Mouse (Mus musculus): ENCODE measurements around the gene Anapc13.

Gene Anapc13

DNA sequence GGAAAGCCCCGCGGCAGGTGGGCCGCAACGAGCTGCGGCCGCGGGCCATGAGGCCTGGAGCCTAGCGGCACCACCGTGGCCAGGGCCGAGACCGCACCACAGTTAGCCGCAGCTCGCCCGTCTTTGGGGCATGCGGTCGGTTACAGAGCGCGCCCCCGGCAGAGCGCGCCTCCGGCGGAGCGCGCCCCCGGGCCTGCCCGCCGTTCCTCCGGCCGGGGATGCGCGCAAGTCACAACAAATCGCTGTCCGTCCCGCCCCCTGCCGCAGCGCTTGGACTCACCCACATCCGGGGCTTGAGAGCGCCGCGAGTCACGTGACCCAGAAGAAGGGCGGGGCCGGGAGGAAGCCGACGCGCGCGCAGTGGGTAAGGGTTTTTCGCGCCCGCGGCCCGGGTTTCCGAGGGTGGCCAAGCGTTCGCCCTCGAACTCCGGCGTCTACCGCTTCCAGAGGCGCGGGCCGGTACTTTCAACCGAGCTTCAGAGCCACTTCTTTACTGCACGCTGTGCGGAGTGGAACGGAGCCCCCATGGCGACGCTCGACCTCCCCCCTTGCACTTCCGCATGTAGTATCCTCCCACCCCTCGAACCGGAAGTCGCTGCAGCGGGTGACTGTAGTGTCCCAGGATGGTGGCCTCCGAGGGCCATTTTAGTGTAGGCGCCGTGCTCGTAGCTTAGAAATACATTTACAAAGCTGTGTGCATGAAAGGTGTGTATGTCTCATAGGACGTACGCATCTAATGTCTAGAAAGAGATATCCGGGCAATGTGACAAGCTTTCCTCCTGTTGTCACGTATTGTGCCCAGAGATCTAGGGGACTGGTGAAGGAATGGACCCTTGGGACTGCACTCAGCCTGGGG lies at the start of gene Anapc13, which contains the start of gene Cep63:
Gene Anapc13, plus strand, starts transcription at position 314 of the 856 bp plus-strand sequence.
Gene Cep63, minus strand, starts transcription at position 552 of the 856 bp plus-strand sequence.
- peak; percentile 99 for DNase-seq

DNA sequence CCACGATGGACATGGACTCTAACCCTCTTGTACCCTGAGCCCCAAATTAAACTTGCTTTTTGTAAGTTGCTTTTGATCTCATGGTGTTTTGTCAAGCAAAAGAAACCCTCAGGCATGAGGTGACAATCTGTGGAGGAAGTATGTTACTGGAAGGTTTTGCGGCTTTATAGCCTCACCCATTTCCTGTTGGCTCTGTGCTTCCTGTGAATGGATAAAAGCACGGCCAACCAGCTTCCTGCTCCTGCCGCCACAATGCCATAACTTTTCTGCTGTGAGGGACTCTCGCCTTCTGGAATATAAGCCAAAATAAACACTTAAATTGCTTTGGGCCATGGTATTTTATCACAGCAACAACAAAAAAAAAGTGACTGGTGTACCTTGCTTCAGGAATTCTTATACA lies 48.6 kb upstream of the Anapc13 start:
- no peak for DNase-seq

DNA sequence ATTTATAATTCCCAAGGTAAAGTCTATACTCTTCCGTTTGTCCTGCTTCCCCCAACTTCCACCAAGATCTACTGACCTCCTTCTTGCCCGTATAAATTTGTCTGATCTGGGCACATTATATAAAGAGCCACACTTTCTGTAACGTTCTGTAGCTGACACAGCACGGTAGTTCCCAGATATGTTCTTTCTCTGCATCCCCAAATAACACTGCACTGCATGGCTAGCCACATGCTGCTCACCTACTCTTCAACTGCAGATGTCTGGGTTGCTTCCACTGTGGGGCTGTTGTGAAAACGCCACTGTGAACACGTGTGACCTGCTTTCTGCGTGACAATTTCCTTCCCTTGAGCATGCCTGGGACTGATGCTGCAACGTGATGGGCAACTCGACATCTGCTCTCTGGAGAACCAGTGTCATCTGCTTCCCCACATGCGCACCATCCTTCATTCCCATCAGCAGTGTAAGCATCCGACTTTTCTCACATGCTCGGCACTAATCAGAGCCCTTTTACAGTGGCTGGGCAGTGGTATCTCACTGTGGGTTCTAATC lies 44.1 kb upstream of the Anapc13 start:
- DNase-seq, result no peak

- DNase-seq, result no peak
These were observed 38.7 kb upstream of the Anapc13 start for GRCm38 (mm10) chr9:102587347-102587746.

GRCm38 (mm10) chr9:102594667-102595393 lies 31.3 kb upstream of the Anapc13 start:
- DNase-seq, result no peak

DNA sequence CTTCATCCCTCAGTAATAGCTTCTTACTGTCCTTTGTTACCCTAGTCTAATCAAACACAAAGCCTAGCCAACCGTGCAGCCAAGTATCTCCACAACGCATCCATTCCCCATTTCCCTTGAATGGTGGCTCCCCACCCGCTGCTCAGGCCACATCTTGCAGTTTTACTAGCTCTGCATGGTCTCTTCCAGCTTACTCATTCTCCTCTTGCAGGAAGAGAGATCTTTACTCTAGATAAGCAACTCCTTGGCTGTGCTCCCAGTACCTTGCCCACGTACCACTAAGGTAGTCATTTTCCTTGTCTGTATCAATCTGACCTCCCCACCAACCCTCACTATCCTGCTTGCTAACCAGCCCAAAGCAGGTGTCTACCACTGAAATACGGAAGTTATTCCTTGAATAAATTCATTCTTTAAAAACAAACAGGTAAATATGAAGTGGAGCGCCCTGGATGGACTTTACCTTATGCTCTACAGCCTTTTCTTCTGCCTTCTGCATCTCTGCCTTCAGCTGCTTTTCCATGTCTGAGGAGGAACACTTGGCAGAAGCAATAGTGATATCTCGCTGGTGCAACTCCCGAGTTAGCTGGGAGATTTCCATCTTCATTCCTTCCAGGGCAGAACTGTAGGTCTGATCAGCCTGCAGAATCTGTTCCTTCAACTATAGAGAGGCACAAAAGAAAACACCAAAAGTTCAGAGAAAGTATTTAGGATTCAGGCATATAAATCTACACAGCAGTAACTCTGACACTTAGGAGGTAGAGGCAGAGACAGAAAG lies 30.2 kb upstream of the Anapc13 start:
- no peak for DNase-seq

DNA sequence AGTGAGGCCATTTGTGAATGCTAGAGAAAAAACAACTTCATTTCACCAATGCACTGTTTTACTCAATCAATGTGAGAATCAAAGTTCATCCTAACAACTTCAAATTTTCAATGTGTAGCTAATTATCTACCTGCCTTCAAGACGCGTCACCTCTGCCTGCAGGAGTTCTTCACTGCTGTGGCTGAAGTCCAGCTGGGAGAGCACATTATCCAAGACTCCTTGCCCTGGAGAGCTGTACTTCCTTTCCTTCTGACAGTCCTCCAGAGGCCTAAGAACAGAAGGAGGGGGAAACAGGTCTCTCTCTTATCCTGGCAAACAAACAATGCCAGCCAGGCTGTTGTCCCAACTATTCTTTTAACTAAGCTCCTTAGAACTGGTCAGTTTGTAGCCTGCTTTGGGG lies 24.9 kb upstream of the Anapc13 start:
- no peak for DNase-seq

DNA sequence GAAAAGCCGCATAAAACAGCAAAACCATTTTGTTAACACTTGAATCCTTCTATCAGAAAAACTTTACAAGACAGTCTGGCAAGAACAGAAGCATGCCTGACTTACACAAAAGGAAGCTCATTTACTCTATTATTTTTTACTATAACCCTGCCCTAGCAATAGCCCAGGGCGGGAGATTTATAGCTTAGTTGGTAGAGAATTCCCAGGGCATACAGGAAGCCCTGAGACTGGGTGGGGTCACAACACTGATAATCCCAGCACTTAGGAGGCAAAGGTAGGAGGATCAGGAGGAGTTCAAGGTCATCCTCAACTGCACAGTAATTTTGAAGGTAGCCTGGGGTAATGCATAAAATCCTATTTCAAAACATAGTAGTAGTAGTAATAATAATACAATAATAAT lies 24.4 kb upstream of the Anapc13 start:
- DNase-seq, result no peak

- no peak for DNase-seq
These were observed 20.9 kb upstream of the Anapc13 start for GRCm38 (mm10) chr9:102605162-102605561.

DNA sequence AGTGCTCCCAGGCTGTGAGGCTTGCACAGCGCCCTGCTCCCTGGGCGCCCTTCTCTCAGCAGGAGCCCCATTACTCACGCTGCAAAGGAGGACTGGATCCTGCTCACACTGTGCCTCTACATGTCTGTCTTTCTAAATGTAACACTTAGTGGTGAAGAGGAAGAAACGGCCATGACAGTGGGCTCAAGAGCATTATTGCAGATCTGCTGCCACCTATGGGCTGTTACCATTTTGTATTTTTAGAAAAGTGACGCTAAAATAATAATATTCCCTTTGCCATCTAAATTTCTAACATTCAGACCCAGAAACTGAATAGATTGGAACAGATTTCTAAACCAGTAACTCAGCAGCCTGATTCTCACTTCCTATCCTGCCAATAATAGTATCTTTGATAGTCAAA lies 18.6 kb upstream of the Anapc13 start:
- no peak for DNase-seq

DNA sequence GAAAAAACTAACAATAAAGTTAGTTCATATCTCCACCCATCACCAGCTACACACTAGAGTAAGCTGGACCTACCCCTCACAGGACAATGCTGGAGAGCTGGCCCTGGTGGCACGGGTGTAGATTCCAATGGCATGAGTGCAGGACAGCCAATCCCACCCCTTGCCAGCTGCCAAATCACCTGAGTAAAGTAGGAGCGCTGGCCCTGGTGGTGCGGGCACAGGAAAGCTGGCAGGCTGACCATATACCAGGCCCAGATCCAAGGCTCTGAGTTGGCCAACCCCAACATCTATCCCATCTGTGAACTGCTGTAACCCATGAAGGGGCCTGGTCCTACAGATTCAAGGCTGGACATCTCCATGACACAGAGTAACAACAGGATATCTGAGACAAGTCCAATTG lies 16.9 kb upstream of the Anapc13 start:
- DNase-seq, result no peak

- DNase-seq, result no peak
These were observed 11.0 kb upstream of the Anapc13 start for GRCm38 (mm10) chr9:102615071-102615470.

- DNase-seq, result no peak
These were observed 9.8 kb upstream of the Anapc13 start for GRCm38 (mm10) chr9:102616267-102616666.

DNA sequence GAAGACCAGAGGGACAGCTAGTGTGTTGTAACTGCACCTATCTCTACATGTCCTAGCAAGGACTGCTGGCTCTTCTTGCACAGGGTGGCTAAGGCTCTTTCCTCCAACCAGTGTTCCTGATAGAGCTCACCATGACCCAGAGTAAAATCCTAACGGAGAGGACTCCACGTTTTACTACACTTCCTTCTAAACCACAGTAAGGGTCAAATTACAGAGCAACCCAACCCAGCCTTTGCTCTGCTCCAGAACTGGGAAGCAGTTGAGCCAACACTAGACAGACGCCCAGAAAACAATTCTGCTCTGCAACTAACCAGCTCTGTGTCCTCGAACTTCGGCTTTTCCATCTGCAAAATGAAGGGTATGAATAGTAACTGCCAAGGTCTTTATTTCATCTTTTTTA lies 4.7 kb upstream of the Anapc13 start:
- DNase-seq, result no peak

DNA sequence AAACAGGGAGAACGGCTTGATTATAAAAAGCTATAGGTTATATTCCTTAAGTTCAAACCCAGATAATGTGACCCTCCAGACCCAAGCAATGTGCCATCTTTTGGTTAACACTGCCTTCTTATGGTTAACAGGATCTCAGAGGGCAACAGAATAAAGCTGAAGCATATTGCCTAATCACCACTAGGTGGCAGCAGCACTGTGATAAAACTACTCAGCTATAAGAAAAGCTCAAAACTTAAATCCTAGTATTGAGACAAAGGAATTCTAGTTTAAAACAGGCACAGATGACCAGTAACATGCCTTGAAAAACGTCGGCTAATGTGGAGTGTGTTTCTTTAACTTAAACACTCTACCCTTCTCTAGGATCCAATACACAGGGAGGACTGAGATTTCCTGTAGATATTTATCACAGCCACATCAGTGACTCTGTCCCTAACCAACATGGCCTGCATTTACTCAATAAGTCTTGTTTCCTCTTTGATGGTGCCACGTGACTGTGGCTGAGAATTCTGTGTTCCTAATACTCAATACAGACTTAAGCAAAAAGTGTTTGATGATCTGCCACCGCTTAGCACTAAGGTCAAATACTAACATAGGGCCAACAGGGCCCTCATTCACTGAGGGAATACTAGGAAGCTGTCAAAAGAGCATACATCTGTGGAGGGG lies 3.8 kb upstream of the Anapc13 start:
- DNase-seq, result peak; percentile 35 to 58

DNA sequence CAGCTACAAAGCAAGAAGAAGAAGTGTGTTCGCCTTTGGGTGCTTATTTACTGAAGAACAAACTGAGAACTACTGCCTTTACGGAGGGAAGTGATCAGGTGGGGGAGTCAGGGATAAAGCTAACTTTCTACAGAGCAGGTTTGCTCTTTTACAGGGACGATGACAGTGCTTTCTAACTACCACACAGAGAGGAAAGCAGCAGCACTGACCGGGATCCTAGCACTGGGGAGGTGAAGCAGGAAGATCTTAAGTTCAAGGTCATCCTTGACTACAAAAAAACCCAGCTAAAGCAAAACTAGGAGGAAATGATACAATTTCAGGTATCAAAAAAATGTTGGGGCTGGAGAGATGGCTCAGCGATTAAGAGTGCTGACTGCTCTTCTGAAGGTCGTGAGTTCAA lies 3.2 kb upstream of the Anapc13 start:
- no peak for DNase-seq

GRCm38 (mm10) chr9:102623581-102623980 lies 2.5 kb upstream of the Anapc13 start:
- no peak for DNase-seq

DNA sequence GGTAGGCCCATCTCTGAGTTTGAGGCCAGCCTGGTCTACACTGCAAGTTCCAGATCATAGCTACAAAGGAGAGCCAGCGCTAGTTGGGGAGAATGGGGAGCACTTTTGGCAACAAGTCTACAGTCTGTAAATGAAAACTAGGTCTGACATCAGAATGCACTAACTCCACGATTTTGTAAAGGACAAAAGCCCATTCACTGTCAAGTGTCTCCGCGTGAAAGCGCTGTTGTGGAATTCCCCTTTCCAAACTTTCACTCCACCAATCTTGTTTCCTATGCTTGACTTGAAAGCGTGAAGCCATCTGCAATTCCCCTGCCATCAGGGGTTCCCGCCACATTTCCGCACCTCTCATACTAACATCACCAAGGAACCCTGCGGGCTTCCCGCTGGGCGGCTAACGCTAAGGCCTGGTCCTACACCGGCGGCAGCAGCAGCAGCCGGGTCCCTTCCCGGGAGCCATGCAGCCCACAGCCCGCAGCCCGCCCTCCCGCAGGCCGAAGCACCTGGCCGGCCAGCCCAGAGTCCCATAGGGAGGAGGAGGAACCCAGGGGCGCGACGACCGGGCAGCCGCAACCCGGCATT lies 604 bp upstream of the Anapc13 start:
- DNase-seq, result no peak

- DNase-seq, result no peak
These were observed 736 bp downstream of the Anapc13 start for GRCm38 (mm10) chr9:102626839-102627225.

- DNase-seq, result peak in 1 of 2 experiments; percentile 26
These were observed 1.3 kb downstream of the Anapc13 start for GRCm38 (mm10) chr9:102627442-102627841.

DNA sequence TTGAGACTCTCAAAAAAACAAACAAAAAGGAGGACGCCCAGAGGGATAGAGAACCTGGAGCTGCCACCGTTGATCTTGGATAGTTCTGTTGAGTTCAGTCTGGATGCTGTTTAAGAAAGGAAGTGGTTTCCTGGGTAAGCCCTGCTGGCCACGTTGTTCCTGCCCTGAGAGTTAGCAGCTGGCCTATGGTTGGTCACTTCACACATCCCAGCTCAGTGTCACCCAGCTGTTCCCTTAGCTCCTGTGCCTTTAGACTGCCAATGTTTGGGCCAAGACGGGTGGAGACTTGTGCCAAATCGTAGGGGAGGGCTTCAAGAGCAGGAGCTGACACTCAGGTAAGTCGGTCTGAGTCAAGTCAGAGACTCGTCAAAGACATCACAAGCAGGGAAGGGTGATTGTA lies 3.0 kb downstream of the Anapc13 start:
- DNase-seq, result no peak

GRCm38 (mm10) chr9:102631589-102632147 lies 5.6 kb downstream of the Anapc13 start:
- DNase-seq, result no peak

Measured in cerebellum, postnatal 36 days (tissue).